Mouse (Mus musculus) limb, embryonic 12.5 days (tissue): Measurements from ENCODE around the gene Focad. TPM values are rescaled to one million over a fixed set of nuclear protein-coding genes. Genes with fewer than 3 reads are reported as not detected.

Source experiments
- ATAC-seq: fragments of 200-750 bp; cut with Nextera tagmentation; 2 replicates; pipeline ENCODE4 v1.8.0; 2017; ENCODE audit warnings: low read depth, moderate TSS enrichment; ENCODE audit not compliant: insufficient number of reproducible peaks, insufficient read depth, low FRiP score, low TSS enrichment
- H3K27ac ChIP-seq: fragments of 300-500 bp; sonication (generic); 2 replicates; pipeline ENCODE4 v1.5.1; 2016; ENCODE audit warnings: mild to moderate bottlenecking, moderate library complexity
- H3K27me3 ChIP-seq: fragments of 300-500 bp; sonication (generic); 2 replicates; pipeline ENCODE4 v1.6.1; 2016; ENCODE audit warnings: mild to moderate bottlenecking, moderate library complexity
- H3K36me3 ChIP-seq: fragments of 300-500 bp; sonication (generic); 2 replicates; pipeline ENCODE4 v1.6.1; 2016; ENCODE audit warnings: mild to moderate bottlenecking, moderate library complexity
- H3K4me1 ChIP-seq: fragments of 300-500 bp; sonication (generic); replicated peaks from 2 replicates; pipeline ENCODE4 v1.6.1; 2016
- H3K4me2 ChIP-seq: fragments of 300-500 bp; sonication (generic); 2 replicates; pipeline ENCODE4 v1.6.1; 2016; ENCODE audit warnings: mild to moderate bottlenecking, moderate library complexity
- H3K4me3 ChIP-seq: fragments of 300-500 bp; sonication (generic); replicated peaks from 2 replicates; pipeline ENCODE4 v1.5.1; 2016; ENCODE audit warnings: mild to moderate bottlenecking
- H3K9ac ChIP-seq: fragments of 300-500 bp; sonication (generic); replicated peaks from 2 replicates; pipeline ENCODE4 v1.6.1; 2016; ENCODE audit warnings: mild to moderate bottlenecking, moderate library complexity
- H3K9me3 ChIP-seq: fragments of 300-500 bp; sonication (generic); 2 replicates; pipeline ENCODE4 v1.6.1; 2016; ENCODE audit warnings: mild to moderate bottlenecking, moderate library complexity
- WGBS: fragments of 180-500 bp; shearing (Covaris S2); methylation state at CpG from one replicate; pipeline ENCODE4 v1.1.7; 2016; 5-methylcytosine and 5-hydroxymethylcytosine counted together
- polyA plus RNA-seq: library from polyadenylated mRNA; unstranded; fragments of >200 nt; fragmentation: Nextera tagmentation; extraction: Ambion mirVana; gene quantifications from 2 replicates; pipeline ENCODE4 v1.2.1, GENCODE M21; 2016

Focad gene
- 13.7 and 14.3 TPM in 2 replicates for polyA plus RNA-seq

DNA sequence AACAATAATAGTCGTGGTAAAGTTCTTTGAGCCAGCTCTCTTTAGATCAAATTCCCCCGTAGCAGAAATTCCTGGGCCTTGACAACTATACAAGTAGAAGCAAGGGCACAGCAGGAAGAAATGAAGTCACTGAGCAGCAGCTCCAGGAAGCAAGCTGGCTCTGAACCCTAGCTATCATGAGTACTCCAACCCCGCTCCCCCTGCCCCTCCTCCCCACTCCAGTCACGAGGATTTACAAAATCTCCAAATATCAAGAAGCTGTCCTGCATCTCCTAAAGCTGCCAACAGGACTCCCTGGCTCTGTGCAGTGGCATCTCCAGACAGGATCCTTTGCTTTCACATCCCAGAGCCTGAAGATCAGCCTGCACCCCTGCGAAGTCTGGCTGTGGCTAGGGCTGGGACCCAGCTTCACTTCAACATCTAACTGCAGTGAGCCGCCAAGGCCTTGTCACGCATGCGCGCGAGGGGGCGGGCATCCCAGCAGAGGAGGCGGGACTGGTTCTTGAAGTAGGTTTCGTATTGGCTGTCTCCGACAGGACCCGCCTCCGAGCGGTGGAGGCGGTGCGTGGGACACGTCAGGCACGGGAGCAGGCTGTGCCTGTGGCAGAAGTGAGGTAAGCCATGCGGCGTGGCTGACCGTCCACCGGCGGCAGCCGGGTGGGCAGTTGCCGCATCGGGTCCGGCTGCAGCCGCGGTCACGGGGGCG is at the start of gene Focad:
Focad (plus strand) TSS at position 568 of the 706 bp plus-strand sequence.
- no peaks in the 10 kb centered on the region for H3K36me3 ChIP-seq
- H3K4me2 ChIP-seq = peak within 1 kb of the TSS; percentile 92
- no peaks in the 10 kb centered on the region for H3K27me3 ChIP-seq
- peak; percentile 100 for ATAC-seq
- no peaks in the 10 kb centered on the region for H3K9me3 ChIP-seq
- WGBS = 2% methylated on average over 33 of the region's 34 CpGs
- H3K4me3 ChIP-seq = peak within 1 kb of the TSS; percentile 82
- peaks cover 8% of the 10 kb centered on the region for H3K4me1 ChIP-seq
- peak within 1 kb of the TSS; percentile 56 for H3K27ac ChIP-seq
- peak within 1 kb of the TSS; percentile 66 for H3K9ac ChIP-seq

GRCm38 (mm10) chr4:88045151-88045550 is 49.3 kb upstream of the Focad start:
- no peaks in the 10 kb centered on the region for H3K27me3 ChIP-seq
- H3K9ac ChIP-seq = no peak overlapping the region
- H3K4me1 ChIP-seq = no peaks in the 10 kb centered on the region
- H3K4me2 ChIP-seq = no peak overlapping the region
- no peak for ATAC-seq
- H3K9me3 ChIP-seq = no peaks in the 10 kb centered on the region
- H3K36me3 ChIP-seq = no peaks in the 10 kb centered on the region
- H3K4me3 ChIP-seq = no peak overlapping the region
- no peak overlapping the region for H3K27ac ChIP-seq
- 88% methylated on average over 4 of the region's 4 CpGs for WGBS

GRCm38 (mm10) chr4:88046280-88046679 is 48.1 kb upstream of the Focad start:
- H3K4me3 ChIP-seq = no peak overlapping the region
- no peak for ATAC-seq
- no peaks in the 10 kb centered on the region for H3K36me3 ChIP-seq
- H3K27me3 ChIP-seq = no peaks in the 10 kb centered on the region
- H3K27ac ChIP-seq = no peak overlapping the region
- H3K4me1 ChIP-seq = no peaks in the 10 kb centered on the region
- H3K4me2 ChIP-seq = no peak overlapping the region
- no peak overlapping the region for H3K9ac ChIP-seq
- WGBS = 71% methylated on average over 8 of the region's 8 CpGs
- no peaks in the 10 kb centered on the region for H3K9me3 ChIP-seq

DNA sequence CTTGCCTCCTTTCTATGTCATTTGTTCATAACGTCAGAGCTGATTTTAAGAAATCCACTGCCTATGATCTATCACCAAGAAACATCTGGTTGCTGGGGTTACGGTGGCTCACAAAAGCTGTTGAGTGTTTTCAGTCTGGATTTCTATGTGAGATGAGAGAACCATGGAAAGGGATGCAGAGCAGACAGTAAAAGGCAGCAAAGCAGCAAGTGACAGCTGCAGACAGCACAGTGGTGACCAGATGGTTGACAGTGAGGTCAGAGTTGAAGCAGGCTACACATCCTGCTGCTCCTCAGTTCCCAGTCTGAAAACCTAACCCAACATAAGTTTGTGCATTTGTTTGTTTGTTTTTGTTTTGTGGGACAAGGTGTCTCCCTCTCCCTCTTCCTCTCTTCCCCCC is 19.0 kb upstream of the Focad start:
- WGBS = 64% methylated on average over 2 of the region's 2 CpGs
- H3K27me3 ChIP-seq = no peaks in the 10 kb centered on the region
- no peaks in the 10 kb centered on the region for H3K36me3 ChIP-seq
- no peak overlapping the region for H3K9ac ChIP-seq
- H3K4me1 ChIP-seq = no peaks in the 10 kb centered on the region
- ATAC-seq = no peak
- H3K4me2 ChIP-seq = no peak overlapping the region
- no peak overlapping the region for H3K27ac ChIP-seq
- no peak overlapping the region for H3K4me3 ChIP-seq
- no peaks in the 10 kb centered on the region for H3K9me3 ChIP-seq

- Histone ChIP-seq H3K4me3 (no peak overlapping the region), H3K36me3 (no peaks in the 10 kb centered on the region), H3K4me1 (peaks cover 8% of the 10 kb centered on the region), H3K4me2 (no peak overlapping the region), H3K27ac (no peak overlapping the region), H3K9me3 (no peaks in the 10 kb centered on the region), H3K9ac (no peak overlapping the region), H3K27me3 (no peaks in the 10 kb centered on the region)
- WGBS = 65% methylated on average over 3 of the region's 3 CpGs
- ATAC-seq = no peak
Observed at GRCm38 (mm10) chr4:88078983-88079382, 15.4 kb upstream of the Focad start.

GRCm38 (mm10) chr4:88081417-88081816 is 13.0 kb upstream of the Focad start:
- ATAC-seq = no peak
- Histone ChIP-seq H3K4me2 (no peak overlapping the region), H3K27me3 (no peaks in the 10 kb centered on the region), H3K9me3 (no peaks in the 10 kb centered on the region), H3K9ac (no peak overlapping the region), H3K4me3 (no peak overlapping the region), H3K36me3 (no peaks in the 10 kb centered on the region), H3K4me1 (peaks cover 10% of the 10 kb centered on the region), H3K27ac (no peak overlapping the region)
- 62% methylated on average over 5 of the region's 5 CpGs for WGBS

GRCm38 (mm10) chr4:88081885-88082284 is 12.5 kb upstream of the Focad start:
- H3K4me1 ChIP-seq = peaks cover 10% of the 10 kb centered on the region
- H3K36me3 ChIP-seq = no peaks in the 10 kb centered on the region
- no peaks in the 10 kb centered on the region for H3K27me3 ChIP-seq
- H3K4me3 ChIP-seq = no peak overlapping the region
- no peak overlapping the region for H3K4me2 ChIP-seq
- no peaks in the 10 kb centered on the region for H3K9me3 ChIP-seq
- 94% methylated on average over 3 of the region's 3 CpGs for WGBS
- H3K27ac ChIP-seq = no peak overlapping the region
- H3K9ac ChIP-seq = no peak overlapping the region
- ATAC-seq = no peak

GRCm38 (mm10) chr4:88082381-88082780 is 12.0 kb upstream of the Focad start:
- ATAC-seq = no peak
- no peaks in the 10 kb centered on the region for H3K27me3 ChIP-seq
- H3K27ac ChIP-seq = no peak overlapping the region
- no peak overlapping the region for H3K4me2 ChIP-seq
- 92% methylated on average over 4 of the region's 4 CpGs for WGBS
- peaks cover 10% of the 10 kb centered on the region for H3K4me1 ChIP-seq
- no peak overlapping the region for H3K9ac ChIP-seq
- H3K36me3 ChIP-seq = no peaks in the 10 kb centered on the region
- H3K4me3 ChIP-seq = no peak overlapping the region
- no peaks in the 10 kb centered on the region for H3K9me3 ChIP-seq

DNA sequence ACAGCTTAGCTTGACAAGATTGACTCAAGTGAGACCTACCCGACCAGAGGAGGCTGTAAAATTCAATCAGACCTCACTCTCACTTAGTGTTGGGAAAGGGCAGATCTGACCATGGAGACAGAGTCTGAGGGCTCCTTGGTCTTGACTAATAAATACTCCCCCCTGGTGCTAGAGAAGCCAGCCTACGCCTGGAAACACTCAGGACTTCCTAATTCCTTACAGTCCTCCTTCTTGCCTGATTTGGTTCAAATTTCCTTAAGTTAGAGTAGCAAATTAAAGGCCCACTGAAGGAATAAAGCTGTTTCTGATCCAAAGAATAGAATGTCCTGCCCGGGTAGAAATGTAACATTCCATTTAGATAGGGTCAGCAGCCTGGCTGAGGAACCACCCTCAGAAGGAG is 10.6 kb upstream of the Focad start:
- no peak overlapping the region for H3K4me2 ChIP-seq
- no peaks in the 10 kb centered on the region for H3K9me3 ChIP-seq
- H3K4me1 ChIP-seq = peaks cover 10% of the 10 kb centered on the region
- H3K27ac ChIP-seq = peak overlapping the region; percentile 56; the same call in 1 of the 2 replicates
- WGBS = 13% methylated on average over 3 of the region's 3 CpGs
- no peak for ATAC-seq
- H3K4me3 ChIP-seq = no peak overlapping the region
- no peak overlapping the region for H3K9ac ChIP-seq
- no peaks in the 10 kb centered on the region for H3K36me3 ChIP-seq
- no peaks in the 10 kb centered on the region for H3K27me3 ChIP-seq

DNA sequence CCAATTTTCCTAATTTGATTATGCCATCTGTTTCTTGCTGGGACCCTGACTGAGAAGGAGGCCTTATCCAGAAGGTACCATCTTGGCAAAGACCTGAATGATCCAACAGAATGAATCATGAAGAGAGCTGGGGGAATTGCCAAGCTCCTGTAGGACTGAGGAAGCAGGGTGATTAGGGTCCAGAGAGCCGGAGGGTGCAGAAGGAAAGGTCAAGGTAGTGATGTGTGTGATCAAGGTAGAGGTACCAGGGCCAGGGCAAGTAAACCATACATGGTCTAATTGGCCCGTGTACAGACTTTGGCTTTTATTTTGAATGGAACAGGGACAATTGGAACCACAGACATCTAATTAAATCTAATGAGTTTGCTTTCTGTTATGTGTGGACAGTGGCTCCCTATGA is 4.1 kb upstream of the Focad start:
- H3K9me3 ChIP-seq = no peaks in the 10 kb centered on the region
- H3K27me3 ChIP-seq = no peaks in the 10 kb centered on the region
- H3K27ac ChIP-seq = no peak overlapping the region
- WGBS = 73% methylated on average over 2 of the region's 2 CpGs
- no peak overlapping the region for H3K4me2 ChIP-seq
- H3K4me3 ChIP-seq = no peak overlapping the region
- peaks cover 8% of the 10 kb centered on the region for H3K4me1 ChIP-seq
- H3K36me3 ChIP-seq = no peaks in the 10 kb centered on the region
- ATAC-seq = no peak
- no peak overlapping the region for H3K9ac ChIP-seq

DNA sequence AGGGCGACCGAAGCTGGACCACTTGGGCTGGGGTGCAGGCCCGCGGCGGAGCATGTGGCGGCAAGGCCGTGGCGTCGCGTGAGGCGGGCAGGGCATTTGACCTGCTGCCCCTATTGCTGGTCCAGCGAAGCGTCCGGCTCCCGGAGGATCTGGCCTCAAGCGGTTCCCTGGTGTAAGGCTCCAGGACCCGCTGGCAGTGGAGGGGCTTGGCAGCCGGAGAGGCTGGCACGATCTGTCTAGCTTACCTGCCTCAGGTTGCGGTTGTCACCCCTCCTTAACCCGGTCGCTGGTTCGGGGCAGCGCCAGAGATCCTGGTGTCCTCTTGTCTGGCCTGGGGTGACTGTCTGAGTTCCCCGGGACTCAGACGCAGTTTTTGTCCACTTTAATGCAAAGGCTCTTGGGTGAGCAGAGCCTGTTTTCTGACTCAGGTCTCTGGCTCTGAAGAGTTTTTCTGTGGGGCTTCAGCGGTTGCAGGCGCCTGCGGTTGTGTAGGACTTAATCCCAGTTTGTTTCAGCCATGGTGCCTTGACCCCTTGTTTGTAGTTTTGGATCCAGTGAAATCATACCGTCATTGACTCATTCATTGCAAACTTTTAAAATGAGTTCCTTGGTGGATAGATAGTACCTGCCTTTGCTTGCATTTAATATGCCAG is 465 bp downstream of the Focad start:
- peak; percentile 54 for ATAC-seq
- Histone ChIP-seq H3K4me1 (peaks cover 8% of the 10 kb centered on the region), H3K27me3 (no peaks in the 10 kb centered on the region), H3K9ac (peak overlapping the region; percentile 66), H3K27ac (no peak overlapping the region), H3K36me3 (no peaks in the 10 kb centered on the region), H3K9me3 (no peaks in the 10 kb centered on the region), H3K4me2 (peak overlapping the region; percentile 92), H3K4me3 (peak overlapping the region; percentile 82)
- WGBS = 1% methylated on average over 26 of the region's 30 CpGs
